Comparison of ENCODE assay signal across 8 mouse cellular contexts in the genomic region with DNA sequence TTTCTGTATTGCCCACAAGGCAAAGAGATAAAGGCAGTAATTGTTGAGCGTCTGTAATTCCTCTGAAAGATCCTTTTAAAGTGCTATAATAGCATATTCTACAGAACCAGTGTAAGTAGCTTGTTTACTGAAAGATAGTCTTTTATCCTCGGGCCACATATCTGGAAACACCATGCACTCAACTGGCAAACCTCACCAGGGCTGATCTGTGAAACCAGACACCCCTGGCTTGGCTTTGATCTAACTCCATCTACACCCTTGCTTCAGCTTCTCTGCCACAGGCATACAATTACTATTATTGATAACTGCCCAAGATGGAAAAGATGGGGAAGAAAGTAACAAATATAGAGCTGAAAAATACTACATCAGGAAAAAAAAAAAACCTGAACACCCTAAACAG. TPM values are rescaled to one million over a fixed set of nuclear protein-coding genes. Genes with fewer than 3 reads are reported as not detected.
DNase-seq lines count a peak whose midpoint lies in the region; ATAC-seq and TF ChIP-seq lines count a peak whose summit lies in the region.

No protein-coding gene starts in this region.

- H3K36me3 ChIP-seq in lung, embryonic 16.5 days (ENCODE audit: control insufficient read depth, insufficient read depth, low read length): peaks cover 5% of the 10 kb centered on the region; the same call in 1 of the 2 replicates
- peaks cover 25% of the 10 kb centered on the region for H3K36me3 ChIP-seq in limb, embryonic 12.5 days
- 0 out of 2 replicates have a peak, but pooled peaks cover 11% of the 10 kb centered on the region for H3K36me3 ChIP-seq in neural tube, embryonic 15.5 days

- no peak for TF ChIP-seq POLR2A in lung, adult 2 months (IDR thresholded peaks at IDR 0.05; ENCODE audit: borderline replicate concordance, extremely low read depth, low read depth, low read length)

- no peak for TF ChIP-seq CTCF in lung, adult 2 months (IDR thresholded peaks at IDR 0.05; ENCODE audit: insufficient read depth, low read length)

- H3K4me3 ChIP-seq in lung, embryonic 16.5 days (ENCODE audit: low read length): peak overlapping the region; percentile 99
- no peak overlapping the region for H3K4me3 ChIP-seq in lung, adult 2 months (replicated peaks; ENCODE audit: extremely low read depth, low read depth, low read length)
- H3K4me3 ChIP-seq in limb, embryonic 12.5 days (replicated peaks): peak overlapping the region; percentile 84
- H3K4me3 ChIP-seq in neural tube, embryonic 15.5 days (replicated peaks): peak overlapping the region; percentile 100

- H3K27ac ChIP-seq in lung, embryonic 16.5 days (ENCODE audit: low read length): no peak overlapping the region
- no peak overlapping the region for H3K27ac ChIP-seq in limb, embryonic 12.5 days
- no peak overlapping the region; the same call in 1 of the 2 replicates for H3K27ac ChIP-seq in neural tube, embryonic 15.5 days (replicated peaks)

- H3K4me1 ChIP-seq in lung, embryonic 16.5 days (replicated peaks; ENCODE audit: control insufficient read depth, insufficient read depth, low read length): peaks cover 5% of the 10 kb centered on the region
- H3K4me1 ChIP-seq in lung, adult 2 months (ENCODE audit: control insufficient read depth, insufficient read depth, low read length): peaks cover 10% of the 10 kb centered on the region
- H3K4me1 ChIP-seq in limb, embryonic 12.5 days (replicated peaks): peaks cover 14% of the 10 kb centered on the region
- H3K4me1 ChIP-seq in neural tube, embryonic 15.5 days: peaks cover 36% of the 10 kb centered on the region

- no peak for ATAC-seq in lung, embryonic 16.5 days (ENCODE audit: low read depth)
- peak; percentile 66 for ATAC-seq in erythroid progenitor cell, adult 5-6 weeks (replicated peaks; ENCODE audit: low FRiP score, poor library complexity, severe bottlenecking)
- peak; percentile 23; the same call in 1 of the 2 replicates for ATAC-seq in limb, embryonic 12.5 days (ENCODE audit: insufficient number of reproducible peaks, insufficient read depth, low FRiP score, low TSS enrichment, low read depth)
- peak; percentile 46 for ATAC-seq in neural tube, embryonic 15.5 days (ENCODE audit: low FRiP score)

- no peaks in the 10 kb centered on the region for H3K27me3 ChIP-seq in lung, embryonic 16.5 days (ENCODE audit: control insufficient read depth, insufficient read depth, low read depth, low read length)
- H3K27me3 ChIP-seq in limb, embryonic 12.5 days: no peaks in the 10 kb centered on the region
- no peaks in the 10 kb centered on the region; the same call in 1 of the 2 replicates for H3K27me3 ChIP-seq in neural tube, embryonic 15.5 days (replicated peaks)

- H3K4me2 ChIP-seq in lung, embryonic 16.5 days (ENCODE audit: low read depth, low read length): peak overlapping the region; percentile 88
- H3K4me2 ChIP-seq in limb, embryonic 12.5 days: peak overlapping the region; percentile 75
- peak overlapping the region; percentile 69 for H3K4me2 ChIP-seq in neural tube, embryonic 15.5 days

- no peaks in the 10 kb centered on the region for H3K9me3 ChIP-seq in lung, embryonic 16.5 days (ENCODE audit: control insufficient read depth, low read length)
- no peaks in the 10 kb centered on the region for H3K9me3 ChIP-seq in limb, embryonic 12.5 days
- H3K9me3 ChIP-seq in neural tube, embryonic 15.5 days (replicated peaks): no peaks in the 10 kb centered on the region

- 40% methylated on average over 2 of the region's 2 CpGs for WGBS in lung, embryonic 16.5 days
- WGBS in lung, adult 2 months: 46% methylated on average over 2 of the region's 2 CpGs
- WGBS in limb, embryonic 12.5 days: 17% methylated on average over 2 of the region's 2 CpGs
- 61% methylated on average over 2 of the region's 2 CpGs for WGBS in neural tube, embryonic 15.5 days

- H3K9ac ChIP-seq in lung, embryonic 16.5 days (ENCODE audit: low read length): peak overlapping the region; percentile 100
- H3K9ac ChIP-seq in limb, embryonic 12.5 days (replicated peaks): no peak overlapping the region; the same call in 1 of the 2 replicates
- H3K9ac ChIP-seq in neural tube, embryonic 15.5 days (replicated peaks): no peak overlapping the region

- DNase-seq in lung, adult 2 months: no peak
- DNase-seq in frontal cortex, adult 2 months (ENCODE audit: extremely low spot score in 1 of 2, low spot score in 1 of 2): no peak
- DNase-seq in right cerebral cortex, postnatal 10 days (ENCODE audit: low spot score in 2 of 2): no peak
- DNase-seq in layer of hippocampus, postnatal 36 days: no peak

RNA-seq across cellular contexts. Expression of a gene that starts 0.4 kb away (rescaled TPM):
- polyA plus RNA-seq in lung, embryonic 16.5 days (2015; fragmentation: Nextera tagmentation; extraction: Ambion mirVana): 14.8 and 18.1 TPM in 2 replicates
- 4.0 and 5.9 TPM in 2 replicates for polyA plus RNA-seq in lung, adult 2 months (2012; rRNA removed)
- 12.6 and 20.5 TPM in 2 replicates for total RNA-seq in erythroid progenitor cell, adult 5-6 weeks (2015; ENCODE audit: low replicate concordance)
- 14.4 and 16.7 TPM in 2 replicates for total RNA-seq in erythroid progenitor cell, adult 5-6 weeks (2017; ENCODE audit: low replicate concordance)
- polyA plus RNA-seq in limb, embryonic 12.5 days (2016; fragmentation: Nextera tagmentation; extraction: Ambion mirVana): 26.8 and 32.1 TPM in 2 replicates
- polyA plus RNA-seq in neural tube, embryonic 15.5 days (2015; fragmentation: Nextera tagmentation; extraction: Ambion mirVana): 17.3 and 18.2 TPM in 2 replicates
- polyA plus RNA-seq in frontal cortex, adult 2 months (2012; rRNA removed): 14.8 and 16.3 TPM in 2 replicates
- total RNA-seq in layer of hippocampus, postnatal 36 days (2021): 10 to 100 TPM; 41.5 to 41.9 TPM

RNA-seq across cellular contexts. Expression of a gene that starts 31.5 kb away (rescaled TPM):
- polyA plus RNA-seq in lung, embryonic 16.5 days (2015; fragmentation: Nextera tagmentation; extraction: Ambion mirVana): not detected in 2 replicates
- polyA plus RNA-seq in lung, adult 2 months (2012; rRNA removed): not detected in 2 replicates
- total RNA-seq in erythroid progenitor cell, adult 5-6 weeks (2015; ENCODE audit: low replicate concordance): not detected in 2 replicates
- not detected in 2 replicates for total RNA-seq in erythroid progenitor cell, adult 5-6 weeks (2017; ENCODE audit: low replicate concordance)
- not detected in 2 replicates for polyA plus RNA-seq in limb, embryonic 12.5 days (2016; fragmentation: Nextera tagmentation; extraction: Ambion mirVana)
- polyA plus RNA-seq in neural tube, embryonic 15.5 days (2015; fragmentation: Nextera tagmentation; extraction: Ambion mirVana): not detected in 2 replicates
- polyA plus RNA-seq in frontal cortex, adult 2 months (2012; rRNA removed): not detected in 2 replicates
- total RNA-seq in layer of hippocampus, postnatal 36 days (2021): not detected

RNA-seq across cellular contexts. Expression of a gene that starts 32.2 kb away (rescaled TPM):
- 57.9 and 61.5 TPM in 2 replicates for polyA plus RNA-seq in lung, embryonic 16.5 days (2015; fragmentation: Nextera tagmentation; extraction: Ambion mirVana)
- polyA plus RNA-seq in lung, adult 2 months (2012; rRNA removed): 5.8 and 8.3 TPM in 2 replicates
- total RNA-seq in erythroid progenitor cell, adult 5-6 weeks (2015; ENCODE audit: low replicate concordance): 14.7 and 16.6 TPM in 2 replicates
- total RNA-seq in erythroid progenitor cell, adult 5-6 weeks (2017; ENCODE audit: low replicate concordance): 5.7 and 12.6 TPM in 2 replicates
- 78.8 and 80.9 TPM in 2 replicates for polyA plus RNA-seq in limb, embryonic 12.5 days (2016; fragmentation: Nextera tagmentation; extraction: Ambion mirVana)
- 75.3 and 80.5 TPM in 2 replicates for polyA plus RNA-seq in neural tube, embryonic 15.5 days (2015; fragmentation: Nextera tagmentation; extraction: Ambion mirVana)
- 18.0 and 21.2 TPM in 2 replicates for polyA plus RNA-seq in frontal cortex, adult 2 months (2012; rRNA removed)
- 10 to 100 TPM; 14.5 to 15.2 TPM for total RNA-seq in layer of hippocampus, postnatal 36 days (2021)
